ENCODE assay signal across 17 mouse cellular contexts in genomic region chr5:118058858-118059257, GRCm38 (mm10). TPM values are rescaled to one million over a fixed set of nuclear protein-coding genes. Genes with fewer than 3 reads are reported as not detected.
A peak's percentile ranks its signal among the peaks of the same experiment; 100 is the strongest.
DNase-seq lines count a peak whose midpoint lies in the region; ATAC-seq and TF ChIP-seq lines count a peak whose summit lies in the region.
"Had no signal": no experiment of that assay in that cellular context is flagged by ENCODE, and none has a peak within 500 bp of the region (broad histone marks: within the 10 kb centered on the region; RNA-seq: fewer than 3 reads in every experiment).

No protein-coding gene starts in this region.

- no peak for TF ChIP-seq CTCF in stomach, postnatal 0 days (IDR thresholded peaks at IDR 0.05; ENCODE audit: low read depth)

- no peak overlapping the region for H3K9ac ChIP-seq in liver, embryonic 11.5 days (ENCODE audit: low read depth, low read length)
- H3K9ac ChIP-seq in heart, embryonic 12.5 days: no peak overlapping the region
- H3K9ac ChIP-seq in liver, embryonic 12.5 days: no peak overlapping the region
- H3K9ac ChIP-seq in stomach, postnatal 0 days (ENCODE audit: low read length): no peak overlapping the region
- H3K9ac ChIP-seq in hindbrain, embryonic 13.5 days: no peak overlapping the region
- H3K9ac ChIP-seq: lung, embryonic 14.5 days; neural tube, embryonic 13.5 days had no signal

- no peaks in the 10 kb centered on the region for H3K36me3 ChIP-seq in liver, embryonic 11.5 days (ENCODE audit: control insufficient read depth, insufficient read depth, low read length)
- H3K36me3 ChIP-seq in heart, embryonic 12.5 days: no peaks in the 10 kb centered on the region
- peaks cover 5% of the 10 kb centered on the region; the same call in 1 of the 2 replicates for H3K36me3 ChIP-seq in liver, embryonic 12.5 days
- no peaks in the 10 kb centered on the region for H3K36me3 ChIP-seq in stomach, postnatal 0 days (ENCODE audit: control insufficient read depth, insufficient read depth, low read length)
- peaks cover 3% of the 10 kb centered on the region; the same call in 1 of the 2 replicates for H3K36me3 ChIP-seq in hindbrain, embryonic 13.5 days
- H3K36me3 ChIP-seq: neural tube, embryonic 13.5 days had no signal

- 70% methylated on average over 10 of the region's 10 CpGs for WGBS in liver, embryonic 11.5 days
- WGBS in heart, embryonic 12.5 days: 63% methylated on average over 10 of the region's 10 CpGs
- WGBS in liver, embryonic 12.5 days (ENCODE audit: insufficient replicate concordance): 67% methylated on average over 10 of the region's 10 CpGs
- 82% methylated on average over 10 of the region's 10 CpGs for WGBS in stomach, postnatal 0 days
- WGBS in hindbrain, embryonic 13.5 days: 91% methylated on average over 10 of the region's 10 CpGs

- no peaks in the 10 kb centered on the region; the same call in 1 of the 2 replicates for H3K27me3 ChIP-seq in liver, embryonic 11.5 days (replicated peaks; ENCODE audit: control insufficient read depth, insufficient read depth, low read length)
- no peaks in the 10 kb centered on the region for H3K27me3 ChIP-seq in heart, embryonic 12.5 days (replicated peaks)
- H3K27me3 ChIP-seq in liver, embryonic 12.5 days (replicated peaks): no peaks in the 10 kb centered on the region; the same call in 1 of the 2 replicates
- no peaks in the 10 kb centered on the region for H3K27me3 ChIP-seq in stomach, postnatal 0 days (ENCODE audit: control insufficient read depth, insufficient read depth, low read length)
- H3K27me3 ChIP-seq in hindbrain, embryonic 13.5 days: no peaks in the 10 kb centered on the region
- H3K27me3 ChIP-seq: neural tube, embryonic 13.5 days had no signal

- no peak overlapping the region for H3K4me3 ChIP-seq in liver, embryonic 11.5 days (ENCODE audit: low read depth, low read length)
- no peak overlapping the region for H3K4me3 ChIP-seq in heart, embryonic 12.5 days
- no peak overlapping the region for H3K4me3 ChIP-seq in liver, embryonic 12.5 days
- H3K4me3 ChIP-seq in stomach, postnatal 0 days (ENCODE audit: low read depth, low read length): no peak overlapping the region
- no peak overlapping the region for H3K4me3 ChIP-seq in hindbrain, embryonic 13.5 days
- H3K4me3 ChIP-seq: embryonic facial prominence, embryonic 10.5 days; left cerebral cortex, adult 2 months; neural tube, embryonic 13.5 days had no signal

- no peak for TF ChIP-seq EP300 in stomach, postnatal 0 days (optimal IDR thresholded peaks at IDR 0.05)

- DNase-seq in liver, embryonic 11.5 days (ENCODE audit: low spot score): no peak
- no peak for DNase-seq in liver
- DNase-seq in stomach, postnatal 0 days (ENCODE audit: low spot score): peak; percentile 54
- no peak for DNase-seq in lung, postnatal 36 days
- DNase-seq: kidney, postnatal 14 days; lung, embryonic 14.5 days; right cerebral cortex, postnatal 25 days; thymus, postnatal 14 days had no signal

- no peaks in the 10 kb centered on the region for H3K9me3 ChIP-seq in liver, embryonic 11.5 days (ENCODE audit: control insufficient read depth, low read length)
- no peaks in the 10 kb centered on the region for H3K9me3 ChIP-seq in heart, embryonic 12.5 days (replicated peaks)
- no peaks in the 10 kb centered on the region for H3K9me3 ChIP-seq in liver, embryonic 12.5 days (replicated peaks)
- no peaks in the 10 kb centered on the region for H3K9me3 ChIP-seq in stomach, postnatal 0 days (ENCODE audit: control insufficient read depth, low read length)
- H3K9me3 ChIP-seq in hindbrain, embryonic 13.5 days: no peaks in the 10 kb centered on the region
- H3K9me3 ChIP-seq: embryonic facial prominence, embryonic 10.5 days; neural tube, embryonic 13.5 days had no signal

- H3K4me1 ChIP-seq in liver, embryonic 11.5 days (replicated peaks; ENCODE audit: control insufficient read depth, insufficient read depth, low read length): peaks cover 3% of the 10 kb centered on the region; the same call in 1 of the 2 replicates
- peaks cover 42% of the 10 kb centered on the region for H3K4me1 ChIP-seq in heart, embryonic 12.5 days (replicated peaks)
- H3K4me1 ChIP-seq in liver, embryonic 12.5 days: peaks cover 17% of the 10 kb centered on the region; the same call in 1 of the 2 replicates
- 0 out of 2 replicates have a peak, but pooled peaks cover 3% of the 10 kb centered on the region for H3K4me1 ChIP-seq in stomach, postnatal 0 days (replicated peaks; ENCODE audit: control insufficient read depth, insufficient read depth)
- peaks cover 28% of the 10 kb centered on the region for H3K4me1 ChIP-seq in hindbrain, embryonic 13.5 days (replicated peaks)

- H3K4me2 ChIP-seq in liver, embryonic 11.5 days: no peak overlapping the region
- no peak overlapping the region for H3K4me2 ChIP-seq in heart, embryonic 12.5 days
- no peak overlapping the region for H3K4me2 ChIP-seq in liver, embryonic 12.5 days
- no peak overlapping the region for H3K4me2 ChIP-seq in stomach, postnatal 0 days (replicated peaks; ENCODE audit: low read depth)
- H3K4me2 ChIP-seq in hindbrain, embryonic 13.5 days: no peak overlapping the region
- H3K4me2 ChIP-seq: lung, embryonic 14.5 days; neural tube, embryonic 13.5 days had no signal

- H3K27ac ChIP-seq in liver, embryonic 11.5 days (ENCODE audit: low read depth, low read length): no peak overlapping the region
- peak overlapping the region; percentile 74; the same call in 1 of the 2 replicates for H3K27ac ChIP-seq in heart, embryonic 12.5 days (ENCODE audit: poor library complexity, severe bottlenecking)
- H3K27ac ChIP-seq in liver, embryonic 12.5 days: no peak overlapping the region
- H3K27ac ChIP-seq in stomach, postnatal 0 days (replicated peaks): no peak overlapping the region
- no peak overlapping the region for H3K27ac ChIP-seq in hindbrain, embryonic 13.5 days
- H3K27ac ChIP-seq: embryonic facial prominence, embryonic 10.5 days; left cerebral cortex, adult 2 months; neural tube, embryonic 13.5 days had no signal

- peak; percentile 42 for ATAC-seq in liver, embryonic 11.5 days (replicated peaks; ENCODE audit: low FRiP score)
- no peak for ATAC-seq in heart, embryonic 12.5 days (ENCODE audit: insufficient number of reproducible peaks, low FRiP score)
- peak; percentile 59 for ATAC-seq in liver, embryonic 12.5 days
- ATAC-seq in stomach, postnatal 0 days (ENCODE audit: low FRiP score, low TSS enrichment): peak; percentile 63
- ATAC-seq in hindbrain, embryonic 13.5 days (ENCODE audit: low FRiP score): no peak
- ATAC-seq: forebrain, embryonic 14.5 days; hindbrain, embryonic 16.5 days; intestine, postnatal 0 days had no signal

RNA-seq across cellular contexts. Expression of gene Tesc, which starts 31.3 kb away (rescaled TPM):
- 1.7 and 2.2 TPM in 2 replicates for polyA plus RNA-seq in liver, embryonic 11.5 days (2014; fragmentation: Nextera tagmentation; extraction: Ambion mirVana)
- 17.3 and 20.4 TPM in 2 replicates for polyA plus RNA-seq in heart, embryonic 12.5 days (2016; fragmentation: Nextera tagmentation; extraction: Ambion mirVana)
- 1.5 and 2.0 TPM in 2 replicates for polyA plus RNA-seq in liver, embryonic 12.5 days (2016; fragmentation: Nextera tagmentation; extraction: Ambion mirVana)
- 112 and 116 TPM in 2 replicates for polyA plus RNA-seq in stomach, postnatal 0 days (2015; fragmentation: Nextera tagmentation; extraction: Ambion mirVana)
- 1.6 and 2.0 TPM in 2 replicates for polyA plus RNA-seq in hindbrain, embryonic 13.5 days (2015; fragmentation: Nextera tagmentation; extraction: Ambion mirVana)

Comparison
In these comparisons a context has a peak if more than half of its experiments do, and no peak if none do; other contexts are left out.
1. ATAC-seq: peak in liver, embryonic 11.5 days (single experiment), liver, embryonic 12.5 days (single experiment) and stomach, postnatal 0 days (single experiment); none in heart, embryonic 12.5 days (single experiment) and hindbrain, embryonic 13.5 days (single experiment).